Mouse (Mus musculus) gonadal fat pad, adult 2 months (tissue): ENCODE results near the gene Ewsr1. TPM values are rescaled to one million over a fixed set of nuclear protein-coding genes. Genes with fewer than 3 reads are reported as not detected.

Experiments used
- DNase-seq: peaks from one replicate; pipeline ENCODE4 v3.0.0-alpha.2; 2012; ENCODE audit warnings: low read depth
- polyA plus RNA-seq: library from polyadenylated mRNA; depleted of rRNA; stranded (reverse); fragments of >200 nt; gene quantifications from 2 replicates; pipeline ENCODE4 v1.2.3, GENCODE M21; 2012

Gene Ewsr1
- polyA plus RNA-seq, 1 experiment: 449 TPM

- no peak for DNase-seq
These were observed 41.0 kb downstream of the Ewsr1 start, which contains the start of gene Rasl10a for GRCm38 (mm10) chr11:5057856-5058641. Gene Rasl10a, plus strand, starts transcription at chr11:5058128.

DNA sequence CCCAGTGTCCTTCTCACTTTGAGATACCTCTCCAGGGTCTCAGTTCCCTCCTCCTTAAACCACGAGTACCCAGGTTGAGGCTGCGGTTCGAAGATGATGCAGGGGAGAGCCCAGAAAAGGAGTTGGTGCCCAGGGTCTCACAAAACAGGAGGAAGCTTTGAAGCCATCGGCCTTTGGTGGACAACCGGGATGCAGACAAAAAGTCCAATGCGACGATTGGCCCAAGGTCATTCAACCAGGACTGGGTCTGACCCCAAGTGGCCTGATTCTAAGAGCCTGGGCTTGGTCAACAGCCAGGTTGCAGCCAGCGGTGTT lies 41.6 kb downstream of the Ewsr1 start:
- DNase-seq: no peak

GRCm38 (mm10) chr11:5057064-5057463 lies 42.0 kb downstream of the Ewsr1 start:
- no peak for DNase-seq

DNA sequence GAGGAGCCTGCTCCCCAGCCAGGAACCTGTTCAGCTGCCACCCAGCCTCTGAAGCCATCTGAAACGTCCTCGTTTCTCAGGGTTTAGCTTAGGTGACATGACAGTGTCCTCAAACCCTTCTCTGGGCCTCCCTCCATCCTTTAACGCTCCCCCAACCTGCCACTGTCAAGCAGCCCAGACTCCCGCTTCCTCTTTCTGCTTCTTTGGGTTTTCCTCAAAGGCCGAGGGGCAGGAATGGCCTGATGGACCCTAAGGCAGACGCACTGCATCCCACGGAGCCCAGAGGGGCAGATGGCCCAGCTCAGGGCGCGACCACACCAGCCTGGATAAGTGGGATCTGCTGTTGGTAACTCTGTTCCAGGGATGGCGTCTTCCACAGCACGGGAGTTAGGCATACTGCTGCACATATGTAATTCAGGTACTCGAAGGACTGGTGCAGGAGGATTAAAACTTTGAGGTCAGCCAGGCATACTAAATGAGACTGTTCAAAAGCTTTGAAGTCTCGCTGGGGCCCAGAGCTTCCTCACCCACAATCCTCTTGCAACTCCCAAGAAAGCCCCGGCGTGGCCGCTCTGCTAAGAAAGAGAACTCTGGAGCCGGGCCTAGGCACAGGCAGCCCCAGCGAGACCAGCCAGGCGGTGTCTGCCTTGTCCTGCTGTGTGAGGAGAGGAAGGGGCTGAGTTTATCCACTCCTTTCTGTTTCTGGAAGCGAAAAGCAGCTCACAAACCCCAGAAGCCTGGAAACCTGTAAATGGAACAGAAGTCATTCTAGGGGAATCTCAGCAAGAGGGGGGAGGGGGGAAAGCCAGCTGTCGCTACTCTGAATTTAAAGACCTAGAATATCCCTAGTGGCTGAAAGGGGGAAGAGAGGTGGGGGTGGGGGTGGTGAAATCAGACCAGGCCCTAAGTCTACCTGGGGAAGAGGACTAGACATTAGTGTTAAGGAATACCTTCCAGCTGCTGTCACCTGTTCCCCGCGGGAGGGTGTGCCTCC lies 42.8 kb downstream of the Ewsr1 start:
- no peak for DNase-seq

- no peak for DNase-seq
These were observed 44.2 kb downstream of the Ewsr1 start for GRCm38 (mm10) chr11:5054874-5055273.

GRCm38 (mm10) chr11:5054151-5054550 lies 44.9 kb downstream of the Ewsr1 start:
- no peak for DNase-seq

- DNase-seq: no peak
These were observed 46.7 kb downstream of the Ewsr1 start for GRCm38 (mm10) chr11:5052200-5052854.

- DNase-seq: no peak
These were observed 47.4 kb downstream of the Ewsr1 start for GRCm38 (mm10) chr11:5051629-5052028.

- no peak for DNase-seq
These were observed 52.6 kb downstream of the Ewsr1 start for GRCm38 (mm10) chr11:5046321-5046926.

DNA sequence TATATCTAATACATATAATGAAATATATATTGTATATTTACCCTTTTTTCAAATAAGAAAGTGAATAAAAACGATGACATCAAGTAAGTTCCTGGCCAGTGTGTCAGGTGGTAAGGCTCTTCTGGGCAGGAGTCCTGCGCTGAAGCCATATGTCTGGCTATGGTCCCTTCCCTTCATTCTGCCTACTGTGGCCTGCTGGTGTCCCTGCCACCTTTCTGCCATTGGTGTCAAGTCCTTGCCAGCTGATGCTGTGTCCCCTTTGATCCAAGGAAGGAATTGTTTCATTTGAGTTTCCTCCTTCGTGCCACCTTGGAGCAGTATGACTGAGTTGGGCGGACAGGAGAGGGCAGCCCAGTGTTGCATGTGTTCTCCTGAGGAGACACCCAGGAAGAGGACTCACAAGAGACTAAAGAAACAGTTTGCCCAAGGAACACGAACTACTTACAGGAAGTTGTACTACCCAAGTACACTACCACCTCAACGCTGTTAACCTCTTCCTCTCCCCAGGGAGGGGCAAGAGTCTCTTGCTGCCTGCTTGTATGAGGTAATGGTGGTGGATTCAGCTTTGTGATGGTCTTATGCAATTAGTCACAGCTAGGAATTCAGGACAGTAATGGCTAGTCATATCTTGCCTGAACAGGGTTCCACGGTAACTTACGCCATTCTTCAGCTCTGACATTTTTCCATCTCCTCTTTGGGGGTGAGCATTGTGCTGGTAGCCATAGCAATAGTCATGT lies 56.3 kb downstream of the Ewsr1 start:
- DNase-seq: no peak

DNA sequence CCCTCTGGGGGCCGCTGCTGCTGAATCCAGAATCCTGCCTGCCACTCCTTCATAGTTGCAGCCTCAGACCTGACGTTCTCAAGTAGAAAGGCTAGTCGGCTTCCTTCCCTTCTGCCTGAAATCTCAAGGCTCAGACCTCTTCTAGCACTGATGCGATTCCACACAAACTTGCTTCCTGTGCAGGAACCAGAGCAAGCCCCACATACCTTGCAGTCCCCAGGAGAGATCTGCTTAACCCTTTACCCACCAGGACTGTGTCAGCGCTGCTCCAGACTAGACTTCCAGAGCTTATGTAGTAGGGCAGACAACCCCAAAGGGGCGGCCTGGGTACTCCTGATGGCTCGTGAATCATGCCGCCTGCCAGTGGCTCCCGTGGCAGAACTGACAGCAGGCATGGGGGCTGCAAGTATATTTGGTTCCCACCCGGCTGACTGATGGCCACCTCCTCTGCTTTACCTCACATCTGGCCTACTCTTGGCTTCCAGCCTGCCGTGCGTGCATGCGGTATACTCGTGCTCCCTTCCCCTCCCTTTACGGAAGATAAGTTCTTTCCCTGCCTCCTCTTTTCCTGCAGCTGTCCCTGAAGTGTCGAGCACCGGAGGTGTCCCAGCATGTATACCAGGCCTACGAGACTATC lies 57.8 kb downstream of the Ewsr1 start:
- DNase-seq: no peak

GRCm38 (mm10) chr11:5040585-5040984 lies 58.5 kb downstream of the Ewsr1 start:
- no peak for DNase-seq

DNA sequence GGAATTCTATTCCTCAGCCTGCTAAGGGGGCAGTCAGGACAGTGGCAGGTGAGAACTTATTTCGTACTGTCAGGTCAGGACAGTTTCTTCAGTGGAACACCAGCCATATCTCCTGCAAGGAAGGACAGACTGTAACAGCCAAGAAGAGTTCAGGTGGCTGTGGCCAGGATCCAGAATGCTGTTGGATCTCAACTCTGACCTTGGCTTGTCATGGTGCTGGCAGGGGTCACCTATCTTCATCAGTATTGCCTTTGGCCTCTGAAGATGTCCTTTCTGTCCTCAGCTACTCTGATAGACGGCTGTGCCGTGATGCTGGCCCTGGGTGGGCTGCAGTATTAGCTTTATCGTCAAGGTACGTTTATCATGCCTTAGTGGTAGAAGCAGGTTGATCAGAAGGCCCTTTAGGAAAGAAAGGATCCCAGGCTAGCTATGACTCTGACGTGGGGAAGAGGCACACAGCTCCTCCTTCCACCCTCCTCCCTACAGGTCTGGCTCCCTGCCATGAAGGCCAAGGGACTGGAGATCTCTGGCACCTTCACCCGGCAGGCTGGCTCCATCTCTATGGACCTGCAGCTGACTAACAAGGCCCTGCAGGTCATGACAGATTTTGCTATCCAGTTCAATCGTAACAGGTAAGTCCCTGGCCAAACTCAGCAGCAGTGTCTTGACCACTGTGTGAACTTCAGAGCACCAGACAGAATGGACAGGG lies 61.8 kb downstream of the Ewsr1 start:
- no peak for DNase-seq

GRCm38 (mm10) chr11:5035421-5035820 lies 63.6 kb downstream of the Ewsr1 start:
- DNase-seq: no peak

DNA sequence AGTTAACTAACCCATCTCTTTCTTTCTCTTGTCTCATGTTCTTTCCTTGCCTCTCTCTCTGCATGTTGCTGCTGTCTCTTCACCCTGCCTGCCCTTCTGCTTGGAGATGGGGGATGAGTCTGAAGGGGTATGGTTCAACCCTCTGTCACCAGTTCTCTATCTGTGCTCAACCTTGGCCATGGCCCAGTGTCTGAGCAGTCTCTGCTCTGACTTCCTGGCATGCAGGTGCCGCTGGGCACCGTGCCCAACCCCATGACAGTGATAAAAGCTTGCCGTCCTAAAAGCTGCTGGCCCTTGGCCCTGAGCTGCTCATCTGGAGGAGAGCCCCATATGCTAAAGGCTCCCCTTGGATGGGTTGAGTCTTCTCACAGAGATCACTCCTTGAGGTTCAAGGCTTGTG lies 65.9 kb downstream of the Ewsr1 start:
- DNase-seq: no peak

DNA sequence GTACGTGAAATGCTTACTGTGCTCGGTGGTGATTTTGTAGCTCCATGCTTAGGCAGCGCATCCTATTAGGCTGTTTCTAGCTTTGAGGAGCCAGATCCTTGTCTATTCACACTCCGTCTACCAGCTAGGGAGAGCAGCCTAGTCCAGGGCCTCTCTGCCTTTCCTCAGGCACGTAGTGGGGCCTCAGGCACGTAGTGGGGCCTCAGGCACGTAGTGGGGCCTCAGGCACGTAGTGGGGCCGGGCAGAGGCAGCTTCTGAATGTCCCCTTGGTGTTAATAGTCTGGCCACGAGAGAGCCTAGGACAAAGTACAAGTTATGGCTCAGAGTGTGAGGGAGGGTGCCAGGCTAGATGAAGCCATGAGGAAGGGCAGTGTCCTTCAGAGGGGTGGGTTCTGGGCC lies 66.4 kb downstream of the Ewsr1 start:
- no peak for DNase-seq

GRCm38 (mm10) chr11:5028228-5028627 lies 70.8 kb downstream of the Ewsr1 start:
- no peak for DNase-seq

DNA sequence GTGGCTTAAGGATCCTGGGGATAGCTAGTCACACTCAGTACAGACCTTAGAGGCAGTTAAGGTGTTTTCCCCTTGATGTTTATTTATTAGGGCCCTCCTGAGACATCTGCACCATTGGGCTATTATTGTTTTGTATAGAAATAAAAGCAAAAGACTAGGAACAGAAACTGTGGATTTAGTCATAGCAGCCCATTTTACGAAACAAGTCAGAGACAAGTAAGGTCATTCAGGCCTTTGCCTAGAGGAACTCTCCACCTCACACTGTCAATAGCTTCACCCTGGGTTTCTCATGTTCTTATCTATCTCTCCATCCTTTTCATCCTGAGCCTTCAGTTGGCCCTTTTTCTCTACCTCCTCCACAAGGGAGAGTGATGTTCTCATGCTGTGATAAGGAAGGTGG lies 74.0 kb downstream of the Ewsr1 start:
- no peak for DNase-seq
